Mouse (Mus musculus) erythroblast, embryonic 14.5 days (primary cell): ENCODE results near the gene Tnks2. TPM values are rescaled to one million over a fixed set of nuclear protein-coding genes. Genes with fewer than 3 reads are reported as not detected.

Source experiments
- H3K27me3 ChIP-seq: 2 replicates; pipeline ENCODE4 v1.6.1; 2012; ENCODE audit warnings: inconsistent platforms; ENCODE audit not compliant: control insufficient read depth
- H3K36me3 ChIP-seq: 2 replicates; pipeline ENCODE4 v1.6.1; 2012; ENCODE audit warnings: mild to moderate bottlenecking, inconsistent platforms; ENCODE audit not compliant: control insufficient read depth
- H3K4me1 ChIP-seq: 2 replicates; pipeline ENCODE4 v1.6.1; 2012; ENCODE audit warnings: inconsistent platforms; ENCODE audit not compliant: control insufficient read depth
- H3K4me3 ChIP-seq: replicated peaks from 2 replicates; pipeline ENCODE3; 2012; ENCODE audit warnings: moderate library complexity, mild to moderate bottlenecking, inconsistent platforms
- H3K9me3 ChIP-seq: 2 replicates; pipeline ENCODE4 v1.6.1; 2012; ENCODE audit warnings: low read length, inconsistent platforms, mixed read lengths; ENCODE audit not compliant: control insufficient read depth
- GATA1 ChIP-seq: IDR thresholded peaks from 2 replicates; pipeline ENCODE4 v1.6.1; 2012; ENCODE audit warnings: low read length, inconsistent platforms, mixed read lengths
- TAL1 ChIP-seq: IDR thresholded peaks from 3 replicates; pipeline ENCODE4 v1.6.1; 2012; ENCODE audit warnings: low read length, inconsistent platforms, mixed read lengths
- polyA plus RNA-seq: library from polyadenylated mRNA; stranded (reverse); fragments of >175 nt; gene quantifications from 2 replicates; pipeline ENCODE4 v1.2.3, GENCODE M21; 2012

Tnks2 gene
- 0.12 and 0.34 TPM in 2 replicates for polyA plus RNA-seq

DNA sequence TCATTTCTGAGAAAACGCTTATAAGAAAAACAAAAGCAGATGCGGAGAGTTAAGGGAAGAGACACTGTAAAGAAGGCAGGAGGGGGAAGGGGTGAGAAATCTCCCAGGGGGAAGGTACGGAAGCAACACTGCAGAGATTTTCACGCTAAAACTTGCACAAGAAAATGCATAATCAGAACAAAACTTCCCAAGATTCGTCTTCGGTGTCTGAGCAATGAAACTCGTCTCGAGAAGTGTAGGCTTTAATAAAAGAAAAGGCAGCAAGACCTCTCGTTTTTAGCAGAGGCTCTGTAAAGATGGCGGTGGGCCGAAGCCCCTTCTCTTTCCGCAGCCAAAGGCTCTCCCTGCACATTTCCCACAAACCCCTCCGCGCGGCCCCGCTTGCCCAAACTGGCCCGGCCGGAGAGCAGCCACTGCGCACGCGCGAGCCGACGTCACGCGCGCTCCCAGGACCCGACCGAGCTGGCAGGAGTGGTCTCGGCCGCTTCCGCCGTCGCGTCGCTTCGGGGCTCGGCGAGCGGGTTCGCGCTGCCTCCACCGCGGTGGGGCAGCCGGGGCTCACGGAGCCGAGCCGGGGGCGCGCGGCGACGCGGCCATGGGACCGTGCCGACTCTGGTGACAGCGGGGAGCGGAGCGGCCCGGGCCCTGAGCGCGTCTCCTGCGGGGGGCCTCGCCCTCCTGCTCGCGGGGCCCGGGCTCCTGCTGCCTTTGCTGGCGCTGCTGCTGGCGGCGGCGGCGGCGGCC lies at the start of gene Tnks2:
Gene Tnks2 (plus strand): TSS at position 445 of the 744 bp plus-strand sequence.
- peak within 1 kb of the TSS; percentile 98 for H3K4me3 ChIP-seq
- TF ChIP-seq GATA1 (no peak), TAL1 (no peak)
- peaks cover 25% of the 10 kb centered on the region for H3K4me1 ChIP-seq
- no peaks in the 10 kb centered on the region for H3K9me3 ChIP-seq
- H3K27me3 ChIP-seq, result no peaks in the 10 kb centered on the region
- H3K36me3 ChIP-seq, result peaks cover 10% of the 10 kb centered on the region

DNA sequence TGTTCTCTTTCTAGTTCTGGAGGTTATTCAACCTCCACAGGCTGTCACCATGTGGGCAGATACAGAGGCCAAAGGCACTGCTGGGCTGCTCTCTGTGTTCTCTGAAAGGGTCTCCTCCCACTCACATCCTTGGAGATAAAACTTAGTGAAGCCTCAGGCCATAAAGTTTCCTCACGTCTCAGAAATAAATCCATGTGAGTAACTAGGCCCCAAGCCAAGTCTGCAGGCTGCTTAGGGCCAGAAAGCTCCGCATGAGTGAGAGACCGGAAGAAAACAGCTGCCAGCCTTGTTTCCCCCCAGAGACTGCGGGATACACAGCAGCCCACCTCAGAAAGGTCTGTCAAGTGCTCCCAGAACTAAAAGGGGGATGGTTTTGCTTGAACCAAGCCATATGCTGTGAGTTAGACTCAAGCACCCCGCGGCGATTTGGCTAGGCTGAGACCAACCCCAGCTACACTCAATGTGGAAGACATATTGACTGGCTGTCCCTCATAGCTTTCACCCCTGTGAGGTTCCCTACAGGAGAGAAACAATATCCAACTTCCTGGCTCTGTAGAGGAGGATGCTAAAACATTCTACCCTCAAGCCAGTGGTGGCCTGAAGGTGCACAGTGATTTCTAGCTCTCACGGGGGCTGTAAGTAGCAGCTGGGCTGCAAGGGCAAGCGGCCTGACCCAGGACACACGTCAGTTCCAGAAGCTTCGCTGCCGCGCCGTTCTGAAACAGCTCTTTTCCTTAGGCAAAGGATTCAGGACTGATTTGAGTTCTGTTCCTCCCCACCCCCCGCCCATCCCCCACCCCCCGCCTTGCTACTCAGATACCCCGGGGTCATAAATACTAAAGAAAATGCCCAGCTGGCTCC lies 43.9 kb upstream of the Tnks2 start:
- TF ChIP-seq GATA1 (no peak), TAL1 (no peak)
- Histone ChIP-seq H3K4me1 (no peaks in the 10 kb centered on the region; the same call in 1 of the 2 replicates), H3K36me3 (no peaks in the 10 kb centered on the region), H3K4me3 (no peak overlapping the region), H3K27me3 (no peaks in the 10 kb centered on the region), H3K9me3 (no peaks in the 10 kb centered on the region)

DNA sequence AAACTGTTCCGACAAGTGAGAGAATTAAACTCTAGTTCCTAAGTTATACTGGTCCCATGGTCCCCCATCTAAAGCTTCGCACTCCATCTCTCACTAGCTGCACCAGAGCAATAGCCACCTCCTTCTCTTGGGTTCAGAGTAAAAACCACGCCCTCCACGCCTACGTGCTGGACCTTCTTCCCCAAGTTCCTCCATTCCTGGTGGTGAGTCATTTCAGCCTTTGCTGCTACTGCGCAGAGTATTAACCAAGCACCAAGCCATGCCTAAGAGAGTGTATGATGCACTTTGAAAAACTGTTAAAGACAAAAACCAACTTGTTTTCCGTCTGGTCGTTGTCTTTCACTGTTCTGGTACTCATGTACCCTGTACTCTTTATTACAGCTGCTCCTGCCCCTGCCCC lies 41.4 kb upstream of the Tnks2 start:
- no peaks in the 10 kb centered on the region for H3K36me3 ChIP-seq
- no peaks in the 10 kb centered on the region; the same call in 1 of the 2 replicates for H3K4me1 ChIP-seq
- no peaks in the 10 kb centered on the region; the same call in 1 of the 2 replicates for H3K27me3 ChIP-seq
- no peak overlapping the region for H3K4me3 ChIP-seq
- no peaks in the 10 kb centered on the region for H3K9me3 ChIP-seq
- no peak for TF ChIP-seq TAL1
- no peak for TF ChIP-seq GATA1

DNA sequence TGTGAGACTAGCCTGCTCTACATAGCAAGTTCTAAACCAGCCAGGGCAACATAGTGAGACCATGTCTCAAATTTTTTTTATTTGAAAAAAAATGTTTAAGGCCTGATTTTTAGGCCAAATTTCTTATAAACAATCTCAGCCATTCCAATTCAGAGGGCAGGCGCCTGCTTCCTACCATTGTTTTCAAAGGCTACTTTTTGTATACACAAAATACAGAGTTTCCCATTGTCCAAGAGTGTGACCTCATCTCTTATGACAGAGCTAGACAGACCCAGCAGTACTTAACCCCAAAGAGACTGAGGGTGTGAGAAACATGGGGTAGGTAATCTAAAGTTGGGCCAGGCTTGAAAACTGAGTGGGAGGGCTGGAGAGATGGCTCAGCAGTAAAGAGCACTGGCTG lies 40.6 kb upstream of the Tnks2 start:
- Histone ChIP-seq H3K4me1 (no peaks in the 10 kb centered on the region; the same call in 1 of the 2 replicates), H3K9me3 (no peaks in the 10 kb centered on the region), H3K4me3 (no peak overlapping the region), H3K36me3 (no peaks in the 10 kb centered on the region), H3K27me3 (no peaks in the 10 kb centered on the region; the same call in 1 of the 2 replicates)
- TF ChIP-seq GATA1 (no peak), TAL1 (no peak)

DNA sequence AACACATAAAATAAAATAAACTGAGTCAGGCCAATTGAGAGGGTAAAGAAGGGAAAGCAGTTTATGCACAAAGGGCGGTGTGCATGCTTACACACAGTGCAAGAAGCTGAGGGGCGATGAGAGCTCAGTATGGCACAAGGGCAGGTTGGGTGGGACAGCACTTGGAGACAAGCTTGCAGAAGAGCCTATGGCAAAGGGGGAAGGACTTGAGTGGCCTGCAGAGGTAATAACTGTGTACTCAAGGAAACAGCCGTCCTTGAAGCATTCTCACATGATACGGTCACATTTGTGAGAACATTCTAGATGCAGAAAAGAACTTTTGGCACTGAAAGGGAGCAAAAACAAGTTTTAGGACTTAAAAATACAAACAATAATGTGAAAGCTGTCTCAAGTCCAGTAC lies 40.0 kb upstream of the Tnks2 start:
- no peak overlapping the region for H3K4me3 ChIP-seq
- H3K4me1 ChIP-seq, result no peaks in the 10 kb centered on the region; the same call in 1 of the 2 replicates
- no peaks in the 10 kb centered on the region for H3K9me3 ChIP-seq
- TF ChIP-seq TAL1 (no peak), GATA1 (no peak)
- H3K27me3 ChIP-seq, result no peaks in the 10 kb centered on the region; the same call in 1 of the 2 replicates
- H3K36me3 ChIP-seq, result no peaks in the 10 kb centered on the region

DNA sequence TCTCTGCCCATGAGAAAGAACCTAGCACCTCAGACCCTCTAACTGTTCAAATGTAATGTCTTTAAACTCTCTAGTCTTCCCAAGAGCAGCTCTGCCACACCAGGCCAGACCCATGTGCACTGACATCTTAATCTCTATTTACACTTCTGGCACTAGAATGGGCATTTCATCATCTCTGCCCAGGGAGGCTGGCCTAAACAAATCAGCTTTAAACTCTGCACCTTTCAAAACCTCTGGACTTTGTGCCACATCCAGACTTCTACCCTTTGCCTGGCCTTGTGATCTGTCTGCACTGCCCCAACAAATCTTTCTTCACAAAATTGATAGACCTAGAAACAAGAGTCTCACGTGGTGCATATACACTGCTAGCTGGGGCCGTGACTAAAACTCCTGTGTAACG lies 38.8 kb upstream of the Tnks2 start:
- Histone ChIP-seq H3K9me3 (no peaks in the 10 kb centered on the region), H3K27me3 (no peaks in the 10 kb centered on the region; the same call in 1 of the 2 replicates), H3K4me3 (no peak overlapping the region), H3K36me3 (no peaks in the 10 kb centered on the region), H3K4me1 (no peaks in the 10 kb centered on the region)
- TF ChIP-seq GATA1 (no peak), TAL1 (no peak)

DNA sequence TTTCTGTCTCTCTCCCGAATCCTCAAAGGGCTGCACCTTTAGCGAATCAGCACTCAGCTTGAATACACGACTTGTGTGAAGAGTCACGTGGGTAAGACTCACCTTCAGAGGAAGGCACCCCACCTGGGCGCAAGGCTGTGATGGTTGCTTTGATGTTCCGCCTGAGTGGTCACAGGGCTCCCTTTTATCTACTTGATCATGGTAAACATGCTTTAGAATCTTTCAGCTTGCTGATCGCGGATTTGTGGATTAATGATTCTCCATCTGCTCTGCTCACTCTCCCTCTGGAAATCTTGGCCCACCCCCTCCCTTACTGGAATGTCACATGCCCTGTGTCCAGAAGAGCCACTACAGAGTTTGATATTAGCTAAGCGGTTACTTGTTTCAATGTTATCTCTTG lies 37.1 kb upstream of the Tnks2 start:
- Histone ChIP-seq H3K4me3 (no peak overlapping the region), H3K36me3 (no peaks in the 10 kb centered on the region), H3K9me3 (no peaks in the 10 kb centered on the region), H3K4me1 (no peaks in the 10 kb centered on the region), H3K27me3 (no peaks in the 10 kb centered on the region; the same call in 1 of the 2 replicates)
- TF ChIP-seq GATA1, result no peak
- no peak for TF ChIP-seq TAL1

DNA sequence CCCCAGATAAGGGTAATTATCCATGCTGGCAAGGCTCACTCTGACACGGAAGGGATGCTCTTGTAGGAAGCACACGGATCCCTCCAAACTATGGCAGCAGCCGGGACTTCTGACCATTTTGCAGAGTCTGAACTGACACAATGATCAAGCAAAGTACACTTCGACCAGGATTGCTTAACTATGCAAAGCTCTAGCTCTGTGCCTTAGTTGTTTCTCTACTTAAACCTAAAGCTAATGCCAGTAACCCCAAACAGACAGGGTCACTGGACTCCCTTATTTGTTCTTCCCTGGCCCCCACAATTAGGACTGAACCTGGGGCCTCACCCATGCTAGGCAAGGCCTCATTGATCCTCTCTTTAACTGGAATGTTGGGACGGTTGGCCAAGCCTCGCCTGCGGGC lies 33.7 kb upstream of the Tnks2 start:
- Histone ChIP-seq H3K27me3 (no peaks in the 10 kb centered on the region; the same call in 1 of the 2 replicates), H3K4me3 (no peak overlapping the region), H3K9me3 (no peaks in the 10 kb centered on the region; the same call in 1 of the 2 replicates), H3K36me3 (no peaks in the 10 kb centered on the region), H3K4me1 (no peaks in the 10 kb centered on the region)
- TF ChIP-seq GATA1, result no peak
- TF ChIP-seq TAL1, result no peak

DNA sequence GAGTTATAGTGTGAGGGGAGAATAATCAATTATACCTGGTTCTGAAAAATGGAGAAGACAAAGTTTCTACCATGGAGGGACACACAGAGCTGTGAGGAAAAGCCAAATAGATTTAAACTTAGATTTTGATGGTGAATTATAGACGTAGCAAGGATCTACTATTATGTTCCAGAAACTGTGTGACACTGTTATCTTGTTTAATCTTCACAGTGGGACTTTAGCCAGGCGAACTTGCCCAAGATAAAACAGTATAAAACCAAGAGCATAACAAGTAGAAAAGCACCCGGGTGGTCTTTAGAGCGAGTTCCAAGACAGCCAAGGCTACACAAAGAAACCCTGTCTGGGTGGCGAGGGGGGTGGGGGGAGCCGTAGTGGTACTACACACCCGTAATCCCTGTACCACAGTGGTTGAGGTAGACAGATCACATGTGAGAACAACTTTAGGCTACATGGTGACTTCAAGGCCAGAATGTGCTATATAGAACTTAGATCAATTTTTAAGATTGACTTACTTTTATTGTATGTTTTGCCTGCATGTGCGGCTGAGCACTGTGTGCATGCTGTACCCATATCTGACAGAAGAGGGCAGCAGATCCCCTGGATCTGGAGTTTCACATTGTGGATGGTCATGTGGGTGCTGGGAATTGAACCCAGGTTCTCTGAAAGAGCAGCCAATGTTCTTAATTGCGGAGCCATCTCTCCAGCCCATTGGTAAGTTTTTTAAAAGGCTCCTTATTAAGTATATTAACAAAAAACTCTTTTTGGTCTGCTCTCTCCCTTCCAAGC lies 32.0 kb upstream of the Tnks2 start:
- TF ChIP-seq TAL1, result no peak
- TF ChIP-seq GATA1, result no peak
- Histone ChIP-seq H3K4me3 (no peak overlapping the region), H3K27me3 (no peaks in the 10 kb centered on the region; the same call in 1 of the 2 replicates), H3K4me1 (no peaks in the 10 kb centered on the region), H3K36me3 (no peaks in the 10 kb centered on the region), H3K9me3 (no peaks in the 10 kb centered on the region; the same call in 1 of the 2 replicates)
